Mouse (Mus musculus) testis, adult 2 months (tissue): Measurements from ENCODE around the gene Akr7a5.

ENCODE experiments used
- CTCF ChIP-seq: fragments of 200-500 bp; IDR thresholded peaks from 2 replicates; pipeline ENCODE4 v1.5.1; 2012; ENCODE audit warnings: low read depth, mild to moderate bottlenecking, inconsistent platforms, low read length, moderate library complexity; ENCODE audit not compliant: control insufficient read depth, insufficient read depth, insufficient replicate concordance
- POLR2A ChIP-seq: fragments of 200-500 bp; IDR thresholded peaks from 2 replicates; pipeline ENCODE4 v1.6.1; 2012; ENCODE audit warnings: low read depth, mild to moderate bottlenecking, inconsistent platforms, low read length, moderate library complexity; ENCODE audit not compliant: control insufficient read depth

DNA sequence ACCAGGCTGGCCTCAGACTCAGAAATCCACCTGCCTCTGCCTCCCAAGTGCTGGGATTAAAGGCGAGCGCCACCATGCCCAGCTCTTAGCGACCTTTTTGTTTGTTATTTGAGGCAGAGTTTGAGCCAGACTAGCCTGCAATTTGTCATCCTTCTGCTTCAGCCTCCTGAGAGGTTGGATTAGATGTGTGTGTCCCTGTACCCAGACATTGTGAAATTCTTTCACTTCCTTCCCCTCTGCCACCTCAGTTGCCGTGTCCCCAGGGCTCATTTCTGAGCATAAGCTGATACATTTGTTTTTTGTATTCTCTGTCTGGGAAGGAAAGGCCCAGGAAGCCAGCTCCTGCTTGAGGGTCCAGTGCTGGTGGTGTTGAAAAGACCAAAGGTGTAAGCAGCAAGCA is 30.3 kb downstream of the Akr7a5 start:
- TF ChIP-seq CTCF (no peak), POLR2A (no peak)
